Mouse (Mus musculus) MEL (cell line): Measurements from ENCODE around the gene Tbc1d16.

Experiments
- CHD2 ChIP-seq: IDR thresholded peaks from 2 replicates; pipeline ENCODE4 v1.6.1; 2011; ENCODE audit warnings: low read length, improper control_type of control experiment
- CTCF ChIP-seq, 3 experiments: IDR thresholded peaks in 2 of 3; conservative IDR thresholded peaks in 1 of 3; 2 replicates each; pipeline ENCODE4 v1.5.1; 2011 to 2012; ENCODE audit warnings: low read length in 3 of 3, low read depth in 2 of 3, mild to moderate bottlenecking in 2 of 3, improper control_type of control experiment in 1 of 3, inconsistent platforms in 1 of 3, mixed read lengths in 1 of 3, moderate library complexity in 1 of 3; ENCODE audit not compliant: control insufficient read depth in 1 of 3, insufficient read depth in 1 of 3, poor library complexity in 1 of 3, severe bottlenecking in 1 of 3
- MYC ChIP-seq: IDR thresholded peaks from 2 replicates; pipeline ENCODE4 v1.6.1; 2011; ENCODE audit warnings: low read depth, mild to moderate bottlenecking, low read length, improper control_type of control experiment, moderate library complexity
- POLR2A ChIP-seq, 2 experiments: IDR thresholded peaks; 2 replicates each; pipeline ENCODE4 v1.6.1; 2011 to 2012; ENCODE audit warnings: low read length in 2 of 2, mild to moderate bottlenecking in 2 of 2, control low read depth in 1 of 2, improper control_type of control experiment in 1 of 2, low read depth in 1 of 2, moderate library complexity in 1 of 2; ENCODE audit not compliant: control insufficient read depth in 1 of 2, insufficient read depth in 1 of 2, poor library complexity in 1 of 2
- POLR2AphosphoS5 ChIP-seq: IDR thresholded peaks from 2 replicates; pipeline ENCODE4 v1.6.1; 2012; ENCODE audit warnings: low read depth, borderline replicate concordance, mild to moderate bottlenecking, inconsistent platforms, low read length, moderate library complexity, mixed read lengths

DNA sequence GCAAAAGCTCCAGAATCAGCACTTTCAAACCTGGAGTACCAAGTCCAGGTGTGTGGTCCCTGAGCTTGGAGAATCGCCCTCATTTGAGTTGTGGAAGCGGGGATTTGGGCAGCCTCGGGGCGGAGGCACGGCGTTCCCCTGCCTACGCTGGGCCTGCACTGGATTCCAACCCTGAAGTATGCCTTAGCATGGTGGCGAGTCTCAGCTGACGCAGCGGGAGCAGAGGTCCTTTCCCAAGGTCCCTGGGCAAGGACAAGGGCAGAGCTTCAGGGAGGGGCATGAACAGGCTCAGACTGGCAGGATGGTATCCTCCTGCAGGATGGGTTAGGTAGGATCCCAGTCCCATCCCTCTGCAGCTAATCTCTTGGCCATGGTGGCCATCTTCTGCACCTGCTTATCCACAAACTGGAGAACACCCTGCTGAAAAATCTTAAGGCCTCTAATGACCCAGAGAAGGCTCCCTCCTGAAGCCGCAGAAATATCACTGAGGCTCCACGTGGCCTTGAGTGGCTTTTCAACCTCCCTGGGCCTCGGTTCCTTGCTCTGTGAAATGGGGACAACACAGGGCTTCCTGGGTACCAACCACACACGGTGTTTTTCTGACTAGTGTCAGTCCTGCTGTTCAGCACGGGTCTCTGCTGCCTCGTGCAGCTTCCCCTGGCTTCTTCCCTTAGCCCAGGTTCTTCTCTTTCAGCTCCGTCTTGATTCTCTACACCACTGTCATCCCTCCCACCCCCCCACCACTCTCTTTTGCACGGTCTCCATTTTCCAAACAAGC lies 98.8 kb downstream of the Tbc1d16 start:
- TF ChIP-seq MYC (no peak), CTCF (IDR thresholded peaks at IDR 0.05 in 2 of 3, conservative IDR thresholded peaks at IDR 0.05 in 1 of 3; ENCODE audit: control insufficient read depth in 1 of 3, insufficient read depth in 1 of 3, low read depth in 2 of 3, low read length in 3 of 3, poor library complexity in 1 of 3, severe bottlenecking in 1 of 3) (no peak), POLR2A (IDR thresholded peaks at IDR 0.05; ENCODE audit: control insufficient read depth in 1 of 2, insufficient read depth in 1 of 2, low read depth in 1 of 2, low read length in 2 of 2, poor library complexity in 1 of 2) (no peak), CHD2 (no peak), POLR2AphosphoS5 (no peak)
